Mouse (Mus musculus): ENCODE data around the gene Csf3. TPM values are rescaled to one million over a fixed set of nuclear protein-coding genes. Genes with fewer than 3 reads are reported as not detected.
"Not testable (repeated sequence)": the region's sequence is repeated elsewhere in the genome, so short reads cannot be mapped to it uniquely, and the experiment has no call there.

Csf3 gene
- polyA plus RNA-seq (2014; fragmentation: Nextera tagmentation; extraction: Ambion mirVana): not detected in 2 replicates

- Histone ChIP-seq H3K36me3 (ENCODE audit: control insufficient read depth, insufficient read depth, low read length) (peaks cover 20% of the 10 kb centered on the region), H3K4me3 (ENCODE audit: low read length) (no peak within 1 kb of the TSS), H3K9me3 (ENCODE audit: control insufficient read depth, low read length) (no peaks in the 10 kb centered on the region), H3K4me1 (ENCODE audit: control insufficient read depth, insufficient read depth, low read length) (peaks cover 22% of the 10 kb centered on the region), H3K9ac (ENCODE audit: low read depth, low read length) (no peak within 1 kb of the TSS), H3K27me3 (ENCODE audit: control insufficient read depth, insufficient read depth, low read length) (no peaks in the 10 kb centered on the region), H3K4me2 (replicated peaks; ENCODE audit: low read depth, low read length) (no peak within 1 kb of the TSS), H3K27ac (ENCODE audit: low read depth, low read length) (no peak within 1 kb of the TSS)
- 24% methylated on average over 10 of the region's 10 CpGs for WGBS
- no peak for ATAC-seq (ENCODE audit: low FRiP score, low TSS enrichment)
These were observed at the start of gene Csf3 for GRCm38 (mm10) chr11:98701213-98701670. Csf3 (plus strand) TSS chr11:98701263.

- ATAC-seq (ENCODE audit: low FRiP score, low TSS enrichment): 0 out of 2 replicates have a peak, but pooled peaks have one; percentile 49
- H3K4me2 ChIP-seq (replicated peaks; ENCODE audit: low read depth, low read length); H3K4me1 ChIP-seq (ENCODE audit: control insufficient read depth, insufficient read depth, low read length); H3K27ac ChIP-seq (ENCODE audit: low read depth, low read length); H3K9ac ChIP-seq (ENCODE audit: low read depth, low read length); H3K27me3 ChIP-seq (ENCODE audit: control insufficient read depth, insufficient read depth, low read length); H3K9me3 ChIP-seq (ENCODE audit: control insufficient read depth, low read length); H3K36me3 ChIP-seq (ENCODE audit: control insufficient read depth, insufficient read depth, low read length); H3K4me3 ChIP-seq (ENCODE audit: low read length): not testable (repeated sequence)
- WGBS: 18% methylated on average over 7 of the region's 7 CpGs
These were observed 46.0 kb upstream of the Csf3 start for GRCm38 (mm10) chr11:98655076-98655475.

- Histone ChIP-seq H3K9ac (ENCODE audit: low read depth, low read length) (no peak overlapping the region; the same call in 1 of the 2 replicates), H3K27me3 (ENCODE audit: control insufficient read depth, insufficient read depth, low read length) (no peaks in the 10 kb centered on the region), H3K4me2 (replicated peaks; ENCODE audit: low read depth, low read length) (0 out of 2 replicates have a peak overlapping the region, but pooled peaks have one; percentile 10), H3K9me3 (ENCODE audit: control insufficient read depth, low read length) (no peaks in the 10 kb centered on the region), H3K36me3 (ENCODE audit: control insufficient read depth, insufficient read depth, low read length) (no peaks in the 10 kb centered on the region), H3K27ac (ENCODE audit: low read depth, low read length) (no peak overlapping the region), H3K4me3 (ENCODE audit: low read length) (no peak overlapping the region), H3K4me1 (ENCODE audit: control insufficient read depth, insufficient read depth, low read length) (no peaks in the 10 kb centered on the region)
- 9% methylated on average over 6 of the region's 6 CpGs for whole genome bisulfite sequencing
- 0 out of 2 replicates have a peak, but pooled peaks have one; percentile 62 for ATAC-seq (ENCODE audit: low FRiP score, low TSS enrichment)
These were observed 40.5 kb upstream of the Csf3 start for GRCm38 (mm10) chr11:98660517-98660916.

- Histone ChIP-seq H3K9ac (ENCODE audit: low read depth, low read length) (no peak within 1 kb of the TSS), H3K27ac (ENCODE audit: low read depth, low read length) (no peak within 1 kb of the TSS), H3K27me3 (ENCODE audit: control insufficient read depth, insufficient read depth, low read length) (peaks cover 6% of the 10 kb centered on the region; the same call in 1 of the 2 replicates), H3K4me1 (ENCODE audit: control insufficient read depth, insufficient read depth, low read length) (no peaks in the 10 kb centered on the region), H3K36me3 (ENCODE audit: control insufficient read depth, insufficient read depth, low read length) (no peaks in the 10 kb centered on the region), H3K9me3 (ENCODE audit: control insufficient read depth, low read length) (no peaks in the 10 kb centered on the region), H3K4me2 (replicated peaks; ENCODE audit: low read depth, low read length) (no peak within 1 kb of the TSS), H3K4me3 (ENCODE audit: low read length) (no peak within 1 kb of the TSS)
- ATAC-seq (ENCODE audit: low FRiP score, low TSS enrichment): no peak
- 27% methylated on average over 4 of the region's 4 CpGs for WGBS
These were observed 37.0 kb upstream of the Csf3 start, which contains the start of gene Gsdma for GRCm38 (mm10) chr11:98664091-98664490. Gsdma (plus strand) TSS chr11:98664351.

GRCm38 (mm10) chr11:98668984-98669383 is 32.1 kb upstream of the Csf3 start:
- Histone ChIP-seq H3K9me3 (ENCODE audit: control insufficient read depth, low read length) (no peaks in the 10 kb centered on the region), H3K27ac (ENCODE audit: low read depth, low read length) (no peak overlapping the region), H3K27me3 (ENCODE audit: control insufficient read depth, insufficient read depth, low read length) (peaks cover 6% of the 10 kb centered on the region; the same call in 1 of the 2 replicates), H3K4me1 (ENCODE audit: control insufficient read depth, insufficient read depth, low read length) (no peaks in the 10 kb centered on the region), H3K4me2 (replicated peaks; ENCODE audit: low read depth, low read length) (no peak overlapping the region), H3K36me3 (ENCODE audit: control insufficient read depth, insufficient read depth, low read length) (no peaks in the 10 kb centered on the region), H3K9ac (ENCODE audit: low read depth, low read length) (no peak overlapping the region), H3K4me3 (ENCODE audit: low read length) (no peak overlapping the region)
- WGBS: 71% methylated on average over 2 of the region's 2 CpGs
- ATAC-seq (ENCODE audit: low FRiP score, low TSS enrichment): no peak

GRCm38 (mm10) chr11:98671284-98671815 is 29.7 kb upstream of the Csf3 start:
- WGBS: 72% methylated on average over 3 of the region's 3 CpGs

GRCm38 (mm10) chr11:98671857-98672256 is 29.2 kb upstream of the Csf3 start:
- Histone ChIP-seq H3K36me3 (ENCODE audit: control insufficient read depth, insufficient read depth, low read length) (no peaks in the 10 kb centered on the region), H3K27ac (ENCODE audit: low read depth, low read length) (no peak overlapping the region), H3K4me3 (ENCODE audit: low read length) (no peak overlapping the region), H3K9ac (ENCODE audit: low read depth, low read length) (no peak overlapping the region), H3K4me1 (ENCODE audit: control insufficient read depth, insufficient read depth, low read length) (no peaks in the 10 kb centered on the region), H3K4me2 (replicated peaks; ENCODE audit: low read depth, low read length) (no peak overlapping the region), H3K9me3 (ENCODE audit: control insufficient read depth, low read length) (no peaks in the 10 kb centered on the region), H3K27me3 (ENCODE audit: control insufficient read depth, insufficient read depth, low read length) (peaks cover 6% of the 10 kb centered on the region; the same call in 1 of the 2 replicates)
- 57% methylated on average over 5 of the region's 5 CpGs for WGBS
- no peak for ATAC-seq (ENCODE audit: low FRiP score, low TSS enrichment)

More at GRCm38 (mm10) chr11:98671284-98671815, 29.7 kb upstream of the Csf3 start:
- no peaks in the 10 kb centered on the region for H3K4me1 ChIP-seq (ENCODE audit: control insufficient read depth, insufficient read depth, low read length)
- H3K4me3 ChIP-seq (ENCODE audit: low read length): no peak overlapping the region
- no peaks in the 10 kb centered on the region for H3K36me3 ChIP-seq (ENCODE audit: control insufficient read depth, insufficient read depth, low read length)
- H3K27ac ChIP-seq (ENCODE audit: low read depth, low read length): no peak overlapping the region
- H3K9me3 ChIP-seq (ENCODE audit: control insufficient read depth, low read length): no peaks in the 10 kb centered on the region
- H3K27me3 ChIP-seq (ENCODE audit: control insufficient read depth, insufficient read depth, low read length): peaks cover 6% of the 10 kb centered on the region; the same call in 1 of the 2 replicates
- H3K4me2 ChIP-seq (replicated peaks; ENCODE audit: low read depth, low read length): no peak overlapping the region
- ATAC-seq (ENCODE audit: low FRiP score, low TSS enrichment): no peak
- no peak overlapping the region for H3K9ac ChIP-seq (ENCODE audit: low read depth, low read length)

- H3K4me2 ChIP-seq (replicated peaks; ENCODE audit: low read depth, low read length): no peak overlapping the region
- H3K9ac ChIP-seq (ENCODE audit: low read depth, low read length): no peak overlapping the region
- H3K4me1 ChIP-seq (ENCODE audit: control insufficient read depth, insufficient read depth, low read length): no peaks in the 10 kb centered on the region
- 0 out of 2 replicates have a peak, but pooled peaks cover 6% of the 10 kb centered on the region for H3K27me3 ChIP-seq (ENCODE audit: control insufficient read depth, insufficient read depth, low read length)
- H3K36me3 ChIP-seq (ENCODE audit: control insufficient read depth, insufficient read depth, low read length): no peaks in the 10 kb centered on the region
- H3K27ac ChIP-seq (ENCODE audit: low read depth, low read length): no peak overlapping the region
- ATAC-seq (ENCODE audit: low FRiP score, low TSS enrichment): no peak
- 87% methylated on average over 5 of the region's 5 CpGs for WGBS
- H3K4me3 ChIP-seq (ENCODE audit: low read length): no peak overlapping the region
- no peaks in the 10 kb centered on the region for H3K9me3 ChIP-seq (ENCODE audit: control insufficient read depth, low read length)
These were observed 28.6 kb upstream of the Csf3 start for GRCm38 (mm10) chr11:98672482-98672881.

- WGBS: 8% methylated on average over 6 of the region's 7 CpGs
- not testable (repeated sequence) for H3K4me3 ChIP-seq (ENCODE audit: low read length); H3K9ac ChIP-seq (ENCODE audit: low read depth, low read length); H3K4me1 ChIP-seq (ENCODE audit: control insufficient read depth, insufficient read depth, low read length); H3K36me3 ChIP-seq (ENCODE audit: control insufficient read depth, insufficient read depth, low read length); H3K27ac ChIP-seq (ENCODE audit: low read depth, low read length); H3K27me3 ChIP-seq (ENCODE audit: control insufficient read depth, insufficient read depth, low read length); H3K4me2 ChIP-seq (replicated peaks; ENCODE audit: low read depth, low read length); H3K9me3 ChIP-seq (ENCODE audit: control insufficient read depth, low read length)
- ATAC-seq (ENCODE audit: low FRiP score, low TSS enrichment): peak; percentile 68
These were observed 27.9 kb upstream of the Csf3 start for GRCm38 (mm10) chr11:98673136-98673535.

Data from kidney, embryonic 14.5 days (tissue).